Mouse (Mus musculus): ENCODE results near the gene Gp6. TPM values are rescaled to one million over a fixed set of nuclear protein-coding genes. Genes with fewer than 3 reads are reported as not detected.

Gene Gp6
- not detected for polyA plus RNA-seq (2017; shearing (Covaris generic))

DNA sequence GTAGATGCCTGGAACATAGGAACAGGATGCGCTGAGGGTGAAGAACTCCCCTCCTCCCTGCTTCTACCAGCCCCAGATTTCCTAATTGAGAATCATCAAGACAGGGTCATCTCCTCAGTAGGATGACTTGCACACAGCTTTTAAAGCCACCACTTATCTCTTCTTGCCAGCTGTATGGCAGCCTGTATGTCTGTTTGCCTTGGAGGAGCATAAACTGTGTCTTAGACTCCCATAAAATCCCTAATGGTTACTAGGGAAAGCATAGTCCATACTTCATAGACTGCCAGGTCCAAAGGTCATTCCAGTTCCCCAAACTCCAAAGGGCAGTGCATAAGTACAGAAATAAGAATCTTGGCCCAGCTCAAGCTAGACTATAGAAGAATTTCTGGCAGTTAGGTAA lies at the start of gene Gp6:
Gp6 (minus strand) TSS at position 15 of the 400 bp plus-strand sequence.

DNA sequence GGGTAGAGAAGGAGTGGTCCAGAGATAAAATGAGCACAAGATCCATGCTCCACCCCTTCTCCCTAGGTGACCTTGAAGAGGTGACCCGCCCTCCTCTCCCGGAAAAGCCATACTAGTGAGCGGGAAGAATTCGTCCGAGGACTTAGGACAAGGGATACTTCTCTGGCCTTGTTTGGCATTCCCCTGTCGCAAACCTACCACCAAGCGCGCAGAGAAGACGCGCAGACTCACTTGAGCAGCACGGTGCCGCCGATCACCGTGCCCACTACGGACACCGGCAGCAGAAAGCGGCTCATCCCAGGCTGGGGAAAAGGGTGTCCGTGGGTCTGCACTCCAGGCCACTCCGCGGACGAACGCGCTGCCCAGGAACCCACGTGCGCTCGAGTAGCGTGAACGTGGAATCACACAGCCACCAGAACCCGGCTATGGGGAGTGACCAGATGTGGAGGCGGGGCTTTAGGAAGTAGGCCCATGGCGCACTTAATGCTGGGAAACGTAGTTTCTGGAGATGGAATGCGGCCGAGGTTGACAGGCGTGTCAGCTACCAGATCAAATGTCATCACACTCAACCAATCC lies 47.8 kb upstream of the Gp6 start, which contains the start of gene Rdh13:
Rdh13 (minus strand) TSS at position 434 of the 576 bp plus-strand sequence.

GRCm38 (mm10) chr7:4337509-4337908 lies 60.0 kb downstream of the Gp6 start, which contains the start of gene Ncr1:
Ncr1 (plus strand) TSS chr7:4337724.

Other genes with a start within 250 kb of the Gp6 start
- gene Leng9, start 247.4 kb downstream of the Gp6 start, polyA plus RNA-seq (2017; shearing (Covaris generic)), result 1 to 10 TPM; 6.1 to 6.4 TPM
- gene Cdc42ep5, start 232.9 kb downstream of the Gp6 start, polyA plus RNA-seq (2017; shearing (Covaris generic)), result not detected
- gene Lilra5, start 160.0 kb downstream of the Gp6 start, polyA plus RNA-seq (2017; shearing (Covaris generic)), result under 1 TPM in 1 of 2 experiments, not detected in 1; 0.48 TPM
- not detected for gene Ncr1, start 60.0 kb downstream of the Gp6 start, polyA plus RNA-seq (2017; shearing (Covaris generic))
- gene Rdh13, start 47.9 kb upstream of the Gp6 start, polyA plus RNA-seq (2017; shearing (Covaris generic)), result 1 to 10 TPM; 2.2 to 4.9 TPM
- gene Eps8l1, start 62.9 kb upstream of the Gp6 start, polyA plus RNA-seq (2017; shearing (Covaris generic)), result 10 to 100 TPM in 1 of 2 experiments, 1 to 10 TPM in 1; 8.9 to 19.0 TPM
- gene Ppp1r12c, start 103.9 kb upstream of the Gp6 start, polyA plus RNA-seq (2017; shearing (Covaris generic)), result 100 to 1,000 TPM; 122 to 144 TPM
- gene Tnnt1, start 118.6 kb upstream of the Gp6 start, polyA plus RNA-seq (2017; shearing (Covaris generic)), result 10 to 100 TPM in 1 of 2 experiments, 1 to 10 TPM in 1; 6.2 to 15.6 TPM
- 1 to 10 TPM in 1 of 2 experiments, under 1 TPM in 1; 0.44 to 1.5 TPM for gene Tnni3, start 126.5 kb upstream of the Gp6 start, polyA plus RNA-seq (2017; shearing (Covaris generic))
- 1 to 10 TPM; 1.1 to 1.3 TPM for gene Dnaaf3, start 134.7 kb upstream of the Gp6 start, polyA plus RNA-seq (2017; shearing (Covaris generic))
- not detected for gene Syt5, start 149.8 kb upstream of the Gp6 start, polyA plus RNA-seq (2017; shearing (Covaris generic))
- gene Ptprh, start 206.3 kb upstream of the Gp6 start, polyA plus RNA-seq (2017; shearing (Covaris generic)), result not detected
- gene Tmem86b, start 233.7 kb upstream of the Gp6 start, polyA plus RNA-seq (2017; shearing (Covaris generic)), result 10 to 100 TPM; 11.0 to 15.2 TPM